Mouse (Mus musculus): ENCODE data around the gene Fgfr1op. TPM values are rescaled to one million over a fixed set of nuclear protein-coding genes. Genes with fewer than 3 reads are reported as not detected.

The Fgfr1op gene
- polyA plus RNA-seq, 1 experiment from 2014 or later = 44.4 TPM

DNA sequence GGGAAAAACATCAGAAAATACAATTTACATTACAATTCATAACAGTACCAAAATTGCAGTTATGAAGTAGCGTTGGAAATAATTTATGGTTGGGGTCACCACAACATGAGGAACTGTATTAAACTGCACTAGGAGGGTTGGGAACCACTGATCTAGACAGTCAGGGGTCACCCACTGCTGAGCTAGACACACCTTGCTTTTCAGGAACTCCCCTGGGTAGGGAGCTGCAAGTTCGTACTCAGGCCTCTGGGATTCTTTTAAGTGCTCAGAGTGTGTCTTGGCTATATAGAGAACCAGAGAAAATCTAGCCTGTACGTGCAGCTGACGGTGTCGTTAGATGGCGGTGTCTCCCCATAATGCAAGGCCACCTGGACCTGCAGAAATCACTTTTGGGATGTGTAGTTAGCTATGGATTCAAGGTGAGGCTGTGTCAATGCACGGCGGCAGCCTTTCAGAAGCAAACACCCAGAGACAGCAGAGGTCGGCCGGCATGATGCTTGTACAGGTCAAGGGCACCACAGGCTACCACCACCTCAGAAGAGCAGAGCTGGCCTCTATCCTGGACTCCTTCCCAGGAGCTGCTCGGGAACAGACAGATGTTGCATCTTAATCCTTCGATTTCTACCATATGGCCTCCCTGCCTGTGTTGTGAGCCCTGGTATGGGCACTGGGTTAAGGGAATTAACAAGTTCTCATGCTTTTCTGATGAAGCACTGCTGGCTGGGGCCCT is 49.9 kb downstream of the Fgfr1op start:
- Histone ChIP-seq H3K36me3 (ENCODE audit: insufficient read depth, low read length) (no peaks in the 10 kb centered on the region), H3K9me3 (ENCODE audit: low read length) (no peaks in the 10 kb centered on the region), H3K4me2 (replicated peaks; ENCODE audit: low read depth, low read length) (no peak overlapping the region), H3K27ac (ENCODE audit: low read length) (no peak overlapping the region), H3K9ac (replicated peaks; ENCODE audit: low read length) (no peak overlapping the region), H3K27me3 (ENCODE audit: insufficient read depth, low read length) (no peaks in the 10 kb centered on the region), H3K4me3 (ENCODE audit: low read length) (no peak overlapping the region), H3K4me1 (ENCODE audit: insufficient read depth, low read length) (no peaks in the 10 kb centered on the region)
- no peak for ATAC-seq (ENCODE audit: low FRiP score, low TSS enrichment)
- 91% methylated on average over 12 of the region's 12 CpGs for WGBS

DNA sequence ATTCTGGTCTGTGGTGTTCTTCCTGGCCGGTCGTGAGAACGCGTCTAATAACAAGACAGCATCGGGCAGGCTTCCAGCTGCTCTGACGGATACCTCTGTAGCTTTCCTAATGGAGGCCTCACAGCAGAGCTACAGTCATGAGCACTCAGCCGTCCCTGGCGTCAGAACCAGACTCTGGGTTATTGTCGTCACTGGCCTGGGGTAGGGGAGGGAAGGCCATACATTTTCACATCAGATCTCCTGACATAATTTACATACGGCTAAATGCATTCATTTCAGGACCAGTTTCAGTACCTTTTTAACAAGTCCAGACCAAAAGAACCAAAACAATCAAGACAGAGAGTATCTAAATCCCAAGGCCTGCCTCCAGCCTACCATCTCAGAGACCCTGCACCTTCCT is 57.9 kb downstream of the Fgfr1op start:
- no peak overlapping the region for H3K4me2 ChIP-seq (replicated peaks; ENCODE audit: low read depth, low read length)
- 72% methylated on average over 10 of the region's 10 CpGs for WGBS
- H3K4me1 ChIP-seq (ENCODE audit: insufficient read depth, low read length) = 0 out of 2 replicates have a peak, but pooled peaks cover 1% of the 10 kb centered on the region
- no peaks in the 10 kb centered on the region for H3K27me3 ChIP-seq (ENCODE audit: insufficient read depth, low read length)
- no peaks in the 10 kb centered on the region for H3K9me3 ChIP-seq (ENCODE audit: low read length)
- no peaks in the 10 kb centered on the region for H3K36me3 ChIP-seq (ENCODE audit: insufficient read depth, low read length)
- H3K9ac ChIP-seq (replicated peaks; ENCODE audit: low read length) = no peak overlapping the region
- H3K4me3 ChIP-seq (ENCODE audit: low read length) = no peak overlapping the region
- ATAC-seq (ENCODE audit: low FRiP score, low TSS enrichment) = no peak
- no peak overlapping the region for H3K27ac ChIP-seq (ENCODE audit: low read length)

DNA sequence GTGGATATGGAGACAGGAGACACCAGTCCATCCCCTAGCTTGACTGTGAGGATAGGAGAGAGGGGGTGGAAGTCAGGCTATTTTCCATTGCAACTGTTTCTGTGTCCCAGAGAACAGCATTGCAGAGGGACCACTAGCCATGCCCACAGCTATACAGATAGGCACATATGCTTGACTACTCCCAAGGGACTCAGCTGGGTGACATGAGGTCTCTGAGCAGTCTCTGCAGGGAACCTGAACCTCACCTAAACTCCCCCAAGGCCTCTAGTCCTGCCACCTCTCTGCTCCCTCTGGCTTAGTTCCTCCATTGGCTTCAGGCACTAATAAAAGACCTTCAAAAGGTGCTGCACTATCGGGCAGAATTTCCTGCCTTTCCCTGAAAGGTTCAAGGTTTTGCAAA is 58.8 kb downstream of the Fgfr1op start:
- H3K4me2 ChIP-seq (replicated peaks; ENCODE audit: low read depth, low read length) = no peak overlapping the region
- ATAC-seq (ENCODE audit: low FRiP score, low TSS enrichment) = no peak
- H3K9ac ChIP-seq (replicated peaks; ENCODE audit: low read length) = no peak overlapping the region
- no peaks in the 10 kb centered on the region for H3K36me3 ChIP-seq (ENCODE audit: insufficient read depth, low read length)
- no peak overlapping the region for H3K4me3 ChIP-seq (ENCODE audit: low read length)
- no peak overlapping the region for H3K27ac ChIP-seq (ENCODE audit: low read length)
- 62% methylated on average over 1 of the region's 1 CpGs for WGBS
- H3K9me3 ChIP-seq (ENCODE audit: low read length) = no peaks in the 10 kb centered on the region
- H3K27me3 ChIP-seq (ENCODE audit: insufficient read depth, low read length) = no peaks in the 10 kb centered on the region
- 0 out of 2 replicates have a peak, but pooled peaks cover 5% of the 10 kb centered on the region for H3K4me1 ChIP-seq (ENCODE audit: insufficient read depth, low read length)

DNA sequence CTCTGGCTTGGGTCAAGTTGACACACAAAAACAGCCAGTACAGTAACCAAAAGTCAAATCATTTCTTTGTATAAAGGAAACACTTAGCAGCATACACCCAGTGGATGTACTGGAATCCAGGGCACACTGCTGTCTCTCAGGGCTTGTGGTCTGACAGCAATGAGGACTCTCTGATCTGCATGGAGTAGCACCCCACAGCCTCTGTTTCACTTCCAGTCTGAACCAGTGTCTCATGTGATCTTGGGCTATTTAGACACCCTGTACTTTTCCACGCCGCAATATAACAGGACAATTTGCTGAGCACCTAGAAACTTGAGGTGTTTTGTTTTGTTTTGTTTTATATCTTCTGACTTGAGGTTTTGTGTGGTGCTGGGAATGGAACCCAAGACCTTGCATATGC is 59.9 kb downstream of the Fgfr1op start:
- ATAC-seq (ENCODE audit: low FRiP score, low TSS enrichment) = no peak
- no peak overlapping the region for H3K4me2 ChIP-seq (replicated peaks; ENCODE audit: low read depth, low read length)
- H3K27ac ChIP-seq (ENCODE audit: low read length) = no peak overlapping the region
- no peaks in the 10 kb centered on the region for H3K36me3 ChIP-seq (ENCODE audit: insufficient read depth, low read length)
- H3K4me3 ChIP-seq (ENCODE audit: low read length) = no peak overlapping the region
- H3K9ac ChIP-seq (replicated peaks; ENCODE audit: low read length) = no peak overlapping the region
- 0 out of 2 replicates have a peak, but pooled peaks cover 5% of the 10 kb centered on the region for H3K4me1 ChIP-seq (ENCODE audit: insufficient read depth, low read length)
- H3K9me3 ChIP-seq (ENCODE audit: low read length) = no peaks in the 10 kb centered on the region
- WGBS = 93% methylated on average over 2 of the region's 2 CpGs
- no peaks in the 10 kb centered on the region for H3K27me3 ChIP-seq (ENCODE audit: insufficient read depth, low read length)

DNA sequence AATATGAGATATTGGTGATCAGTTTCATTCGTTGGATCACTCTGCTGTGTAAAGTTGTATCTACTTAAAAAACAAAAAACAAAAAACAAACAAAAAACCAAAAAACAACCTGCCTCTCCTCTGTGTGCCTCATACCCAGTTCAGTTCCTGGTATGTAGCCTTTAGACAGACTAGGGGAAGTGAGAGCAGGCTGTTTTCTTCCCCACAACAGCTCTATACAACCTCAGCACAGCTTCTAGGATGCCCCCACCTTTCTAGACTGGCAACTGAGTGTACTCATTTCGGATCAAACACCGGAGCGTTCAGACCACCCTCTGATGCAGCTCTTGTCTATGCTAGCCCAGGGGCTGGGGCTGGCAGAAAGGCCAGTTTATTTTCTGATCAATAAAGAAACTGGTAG is 60.4 kb downstream of the Fgfr1op start:
- H3K4me1 ChIP-seq (ENCODE audit: insufficient read depth, low read length) = 0 out of 2 replicates have a peak, but pooled peaks cover 5% of the 10 kb centered on the region
- 84% methylated on average over 4 of the region's 4 CpGs for WGBS
- no peak overlapping the region for H3K4me3 ChIP-seq (ENCODE audit: low read length)
- no peaks in the 10 kb centered on the region for H3K27me3 ChIP-seq (ENCODE audit: insufficient read depth, low read length)
- no peak for ATAC-seq (ENCODE audit: low FRiP score, low TSS enrichment)
- no peaks in the 10 kb centered on the region for H3K9me3 ChIP-seq (ENCODE audit: low read length)
- H3K27ac ChIP-seq (ENCODE audit: low read length) = no peak overlapping the region
- H3K36me3 ChIP-seq (ENCODE audit: insufficient read depth, low read length) = no peaks in the 10 kb centered on the region
- no peak overlapping the region for H3K9ac ChIP-seq (replicated peaks; ENCODE audit: low read length)
- no peak overlapping the region for H3K4me2 ChIP-seq (replicated peaks; ENCODE audit: low read depth, low read length)

DNA sequence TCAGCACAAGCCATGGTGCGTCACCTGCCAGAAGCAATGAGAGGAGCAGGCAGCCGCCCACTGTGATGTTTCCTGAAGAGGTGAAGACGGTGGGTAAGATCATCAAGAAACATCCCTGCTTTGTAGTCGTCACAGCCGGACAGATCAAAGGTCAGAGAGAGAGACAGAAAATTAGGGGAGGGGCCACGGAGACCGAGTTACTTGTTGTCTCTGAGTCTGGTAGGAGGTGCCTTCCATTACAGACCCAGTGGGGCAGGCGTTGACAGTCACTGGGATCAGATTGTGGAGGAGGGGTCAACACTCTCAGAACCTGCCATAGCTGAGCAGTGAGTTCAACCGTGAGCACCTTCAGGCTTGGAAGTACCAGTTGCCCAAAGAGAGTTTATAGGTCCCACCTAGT is 63.3 kb downstream of the Fgfr1op start:
- 25% methylated on average over 9 of the region's 9 CpGs for WGBS
- Histone ChIP-seq H3K4me3 (ENCODE audit: low read length) (no peak overlapping the region), H3K9ac (replicated peaks; ENCODE audit: low read length) (no peak overlapping the region), H3K36me3 (ENCODE audit: insufficient read depth, low read length) (no peaks in the 10 kb centered on the region), H3K27ac (ENCODE audit: low read length) (no peak overlapping the region), H3K9me3 (ENCODE audit: low read length) (no peaks in the 10 kb centered on the region), H3K4me2 (replicated peaks; ENCODE audit: low read depth, low read length) (no peak overlapping the region), H3K4me1 (ENCODE audit: insufficient read depth, low read length) (0 out of 2 replicates have a peak, but pooled peaks cover 5% of the 10 kb centered on the region), H3K27me3 (ENCODE audit: insufficient read depth, low read length) (no peaks in the 10 kb centered on the region)
- ATAC-seq (ENCODE audit: low FRiP score, low TSS enrichment) = no peak

DNA sequence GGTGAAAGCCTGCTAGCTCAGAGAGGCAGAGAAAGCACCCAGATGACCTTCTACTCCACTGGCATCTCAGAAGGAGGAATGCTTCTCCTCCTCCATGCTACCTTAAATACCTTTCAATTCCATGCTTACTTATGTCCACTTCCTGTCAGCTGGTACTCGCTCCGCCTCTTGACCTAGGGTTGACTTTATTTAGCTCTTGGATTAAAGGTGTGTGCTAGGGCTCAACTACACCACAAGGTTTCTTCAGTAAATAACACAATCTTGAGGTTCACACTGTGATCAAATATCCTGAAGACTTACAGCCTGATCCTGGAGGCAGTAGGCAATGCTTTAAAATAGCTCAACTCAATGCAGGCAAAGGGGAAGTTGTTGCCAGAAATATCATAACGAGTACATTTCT is 64.3 kb downstream of the Fgfr1op start:
- no peak overlapping the region for H3K4me3 ChIP-seq (ENCODE audit: low read length)
- H3K27ac ChIP-seq (ENCODE audit: low read length) = no peak overlapping the region
- no peak for ATAC-seq (ENCODE audit: low FRiP score, low TSS enrichment)
- no peak overlapping the region for H3K4me2 ChIP-seq (replicated peaks; ENCODE audit: low read depth, low read length)
- 83% methylated on average over 3 of the region's 3 CpGs for WGBS
- H3K9ac ChIP-seq (replicated peaks; ENCODE audit: low read length) = no peak overlapping the region
- no peaks in the 10 kb centered on the region for H3K9me3 ChIP-seq (ENCODE audit: low read length)
- no peaks in the 10 kb centered on the region for H3K27me3 ChIP-seq (ENCODE audit: insufficient read depth, low read length)
- 0 out of 2 replicates have a peak, but pooled peaks cover 5% of the 10 kb centered on the region for H3K4me1 ChIP-seq (ENCODE audit: insufficient read depth, low read length)
- no peaks in the 10 kb centered on the region for H3K36me3 ChIP-seq (ENCODE audit: insufficient read depth, low read length)

DNA sequence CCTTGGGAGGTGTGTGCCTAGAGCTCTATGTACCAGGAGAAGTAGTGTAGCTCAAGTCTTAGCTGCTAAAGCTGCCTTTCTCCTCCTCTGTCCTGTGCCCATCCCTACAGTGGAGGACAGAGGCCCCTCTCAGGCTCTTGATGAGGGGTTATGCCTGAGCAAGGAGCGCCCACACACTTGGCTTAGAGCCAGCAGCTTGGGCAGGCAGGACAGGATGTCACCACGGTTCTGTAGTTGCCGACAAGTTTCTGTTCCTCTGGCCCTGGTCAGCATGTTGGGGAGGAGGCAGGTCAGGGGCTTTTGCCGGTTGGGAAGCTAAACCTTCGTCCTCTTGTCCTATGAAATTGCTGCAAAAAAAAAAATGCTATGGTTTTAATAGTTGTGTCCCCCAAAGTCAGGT is 66.8 kb downstream of the Fgfr1op start:
- no peak overlapping the region for H3K27ac ChIP-seq (ENCODE audit: low read length)
- 28% methylated on average over 5 of the region's 5 CpGs for WGBS
- H3K36me3 ChIP-seq (ENCODE audit: insufficient read depth, low read length) = no peaks in the 10 kb centered on the region
- ATAC-seq (ENCODE audit: low FRiP score, low TSS enrichment) = no peak
- H3K4me1 ChIP-seq (ENCODE audit: insufficient read depth, low read length) = 0 out of 2 replicates have a peak, but pooled peaks cover 5% of the 10 kb centered on the region
- H3K4me3 ChIP-seq (ENCODE audit: low read length) = no peak overlapping the region
- H3K9me3 ChIP-seq (ENCODE audit: low read length) = no peaks in the 10 kb centered on the region
- no peaks in the 10 kb centered on the region for H3K27me3 ChIP-seq (ENCODE audit: insufficient read depth, low read length)
- H3K9ac ChIP-seq (replicated peaks; ENCODE audit: low read length) = no peak overlapping the region
- no peak overlapping the region for H3K4me2 ChIP-seq (replicated peaks; ENCODE audit: low read depth, low read length)

DNA sequence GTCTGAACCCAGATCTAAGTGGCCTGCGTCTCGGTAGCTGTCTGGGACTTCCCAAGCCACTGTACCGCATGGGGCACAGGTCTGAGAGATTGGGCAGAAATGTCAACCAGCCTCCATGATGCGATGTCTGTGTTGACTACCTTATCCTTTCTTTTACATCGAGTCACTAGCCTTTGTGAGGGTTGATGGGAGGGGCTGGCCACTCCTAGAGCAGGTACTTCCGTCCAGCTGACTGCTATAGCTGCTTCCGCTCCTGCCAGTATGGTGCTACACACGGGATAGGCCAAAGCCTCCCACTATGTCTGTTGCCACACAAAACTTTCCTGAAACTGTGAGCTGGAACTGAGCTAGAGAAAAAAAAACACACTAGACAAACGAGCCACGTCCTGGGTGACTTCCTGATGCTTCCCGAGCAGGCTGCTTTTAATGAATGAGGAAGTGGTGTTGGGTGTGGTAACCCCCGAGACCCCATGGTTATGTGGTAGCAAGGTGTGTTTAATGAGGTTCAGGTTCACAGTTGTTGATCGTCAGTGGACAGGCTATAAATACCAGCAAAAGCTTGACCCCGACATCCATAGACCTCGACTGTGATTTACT is 68.4 kb downstream of the Fgfr1op start:
- 0 out of 2 replicates have a peak, but pooled peaks cover under 1% of the 10 kb centered on the region for H3K4me1 ChIP-seq (ENCODE audit: insufficient read depth, low read length)
- no peaks in the 10 kb centered on the region for H3K9me3 ChIP-seq (ENCODE audit: low read length)
- no peaks in the 10 kb centered on the region for H3K36me3 ChIP-seq (ENCODE audit: insufficient read depth, low read length)
- 43% methylated on average over 15 of the region's 15 CpGs for WGBS
- no peak overlapping the region for H3K4me2 ChIP-seq (replicated peaks; ENCODE audit: low read depth, low read length)
- H3K4me3 ChIP-seq (ENCODE audit: low read length) = no peak overlapping the region
- no peak overlapping the region for H3K27ac ChIP-seq (ENCODE audit: low read length)
- H3K27me3 ChIP-seq (ENCODE audit: insufficient read depth, low read length) = no peaks in the 10 kb centered on the region
- no peak for ATAC-seq (ENCODE audit: low FRiP score, low TSS enrichment)
- no peak overlapping the region for H3K9ac ChIP-seq (replicated peaks; ENCODE audit: low read length)

DNA sequence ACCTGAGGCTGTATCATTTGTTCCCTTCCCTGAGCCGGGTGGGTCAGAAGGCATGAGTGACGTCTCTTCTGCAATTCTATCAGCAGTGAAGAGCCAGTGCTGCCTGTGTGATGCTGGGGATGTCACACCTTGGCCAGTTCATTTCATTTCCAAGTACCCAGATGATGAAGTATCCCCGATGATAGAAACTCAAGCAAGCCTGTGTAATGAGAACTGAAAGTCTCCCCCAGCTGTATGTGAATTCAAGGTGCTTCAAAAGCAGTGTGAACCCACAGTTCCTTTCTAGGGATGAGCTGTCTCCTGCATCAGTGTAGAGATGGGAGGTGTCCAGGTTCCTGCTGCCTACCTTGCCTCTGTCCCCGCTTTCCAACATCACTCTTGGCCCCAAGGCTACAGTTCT is 69.2 kb downstream of the Fgfr1op start:
- no peak overlapping the region for H3K9ac ChIP-seq (replicated peaks; ENCODE audit: low read length)
- no peaks in the 10 kb centered on the region for H3K27me3 ChIP-seq (ENCODE audit: insufficient read depth, low read length)
- no peak overlapping the region for H3K4me3 ChIP-seq (ENCODE audit: low read length)
- H3K4me1 ChIP-seq (ENCODE audit: insufficient read depth, low read length) = no peaks in the 10 kb centered on the region
- 88% methylated on average over 4 of the region's 4 CpGs for WGBS
- no peak overlapping the region for H3K27ac ChIP-seq (ENCODE audit: low read length)
- no peaks in the 10 kb centered on the region for H3K36me3 ChIP-seq (ENCODE audit: insufficient read depth, low read length)
- no peaks in the 10 kb centered on the region for H3K9me3 ChIP-seq (ENCODE audit: low read length)
- no peak overlapping the region for H3K4me2 ChIP-seq (replicated peaks; ENCODE audit: low read depth, low read length)
- ATAC-seq (ENCODE audit: low FRiP score, low TSS enrichment) = no peak
